Mouse (Mus musculus): ENCODE results near the gene Ralgapa2.

DNA sequence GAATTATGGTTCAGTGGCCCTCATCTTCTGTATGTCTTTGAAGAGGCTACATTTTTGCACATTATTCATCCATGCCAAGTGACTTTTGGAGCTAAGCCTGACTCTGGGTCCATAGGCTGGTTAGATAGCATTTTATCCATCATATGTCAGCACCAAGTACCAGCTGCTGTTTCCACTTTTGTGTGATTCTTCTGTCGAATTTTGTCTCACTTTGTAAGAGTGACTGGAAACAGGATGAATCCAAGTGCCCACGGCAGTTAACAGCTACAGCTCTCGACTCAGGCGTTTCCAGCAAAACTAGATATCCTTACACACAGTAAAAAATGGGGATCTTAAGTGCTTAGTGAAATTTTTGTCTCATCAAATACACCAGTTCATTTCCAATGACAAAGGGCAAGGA, 222.8 kb downstream of the Ralgapa2 start:
- TF ChIP-seq POLR2A (IDR thresholded peaks at IDR 0.05; ENCODE audit: insufficient read depth, low read depth, low read length) (no peak), CTCF (IDR thresholded peaks at IDR 0.05) (no peak)
